Mouse (Mus musculus): ENCODE measurements around the gene Cdca7. TPM values are rescaled to one million over a fixed set of nuclear protein-coding genes. Genes with fewer than 3 reads are reported as not detected.
A peak's percentile ranks its signal among the peaks of the same experiment; 100 is the strongest.

The Cdca7 gene
- total RNA-seq, 2 experiments from 2014 or later: 4.3 to 4.4 TPM

- DNase-seq (ENCODE audit: extremely low spot score in 1 of 2, low spot score in 2 of 2): no peak
- intact Hi-C loops (cut with DNase I): no loop called here
- no peak overlapping the region for H3K4me3 ChIP-seq
- H3K27ac ChIP-seq: no peak overlapping the region
- no peak for TF ChIP-seq CTCF (IDR thresholded peaks at IDR 0.05)
Measured at GRCm38 (mm10) chr2:72499074-72499721, 23.2 kb downstream of the Cdca7 start.

GRCm38 (mm10) chr2:72499782-72500411 is 23.9 kb downstream of the Cdca7 start:
- DNase-seq (ENCODE audit: extremely low spot score in 1 of 2, low spot score in 2 of 2): no peak
- Histone ChIP-seq H3K4me3 (no peak overlapping the region), H3K27ac (no peak overlapping the region)
- no peak for TF ChIP-seq CTCF (IDR thresholded peaks at IDR 0.05)
- intact Hi-C loops (cut with DNase I): no loop called here

- Histone ChIP-seq H3K27ac (no peak overlapping the region), H3K4me3 (no peak overlapping the region)
- no peak for DNase-seq (ENCODE audit: extremely low spot score in 1 of 2, low spot score in 2 of 2)
- intact Hi-C loops (cut with DNase I): no loop called here
- TF ChIP-seq CTCF (IDR thresholded peaks at IDR 0.05): no peak
Measured at GRCm38 (mm10) chr2:72502041-72502813, 26.3 kb downstream of the Cdca7 start.

- Histone ChIP-seq H3K27ac (no peak overlapping the region), H3K4me3 (no peak overlapping the region)
- DNase-seq (ENCODE audit: extremely low spot score in 1 of 2, low spot score in 2 of 2): no peak
- intact Hi-C loops (cut with DNase I): no loop called here
- no peak for TF ChIP-seq CTCF (IDR thresholded peaks at IDR 0.05)
Measured at GRCm38 (mm10) chr2:72503646-72504045, 27.7 kb downstream of the Cdca7 start.

- Histone ChIP-seq H3K27ac (no peak overlapping the region), H3K4me3 (no peak overlapping the region)
- TF ChIP-seq CTCF (IDR thresholded peaks at IDR 0.05): no peak
- intact Hi-C loops (cut with DNase I): no loop called here
- no peak for DNase-seq (ENCODE audit: extremely low spot score in 1 of 2, low spot score in 2 of 2)
Measured at GRCm38 (mm10) chr2:72507855-72508635, 32.1 kb downstream of the Cdca7 start.

- DNase-seq (ENCODE audit: extremely low spot score in 1 of 2, low spot score in 2 of 2): no peak
- TF ChIP-seq CTCF (IDR thresholded peaks at IDR 0.05): no peak
- H3K4me3 ChIP-seq: no peak overlapping the region
- H3K27ac ChIP-seq: no peak overlapping the region
- intact Hi-C loops (cut with DNase I): no loop called here
Measured at GRCm38 (mm10) chr2:72508891-72509290, 32.9 kb downstream of the Cdca7 start.

GRCm38 (mm10) chr2:72515526-72515925 is 39.6 kb downstream of the Cdca7 start:
- Histone ChIP-seq H3K27ac (no peak overlapping the region), H3K4me3 (no peak overlapping the region)
- intact Hi-C loops (cut with DNase I): loop anchor here (5.0 kb wide), 3 partner anchors 112 to 552 kb away; partner anchors contain the start of gene Sp3
- no peak for DNase-seq (ENCODE audit: extremely low spot score in 1 of 2, low spot score in 2 of 2)
- TF ChIP-seq CTCF (IDR thresholded peaks at IDR 0.05): no peak

GRCm38 (mm10) chr2:72515971-72516719 is 40.2 kb downstream of the Cdca7 start:
- H3K4me3 ChIP-seq: 0 out of 2 replicates have a peak overlapping the region, but pooled peaks have one; percentile 17
- intact Hi-C loops (cut with DNase I): loop anchor here (2.0 to 5.0 kb wide), 4 partner anchors 111 to 763 kb away; partner anchors contain the start of gene Sp3
- peak; percentile 78 to 85 for DNase-seq (ENCODE audit: extremely low spot score in 1 of 2, low spot score in 2 of 2)
- peak; percentile 89 for TF ChIP-seq CTCF (IDR thresholded peaks at IDR 0.05)
- H3K27ac ChIP-seq: no peak overlapping the region

- intact Hi-C loops (cut with DNase I): loop anchor here (2.0 to 5.0 kb wide), 4 partner anchors 111 to 762 kb away; partner anchors contain the start of gene Sp3
Measured at GRCm38 (mm10) chr2:72516720-72517089, 40.7 kb downstream of the Cdca7 start.

GRCm38 (mm10) chr2:72524022-72524421 is 48.1 kb downstream of the Cdca7 start:
- no peak for TF ChIP-seq CTCF (IDR thresholded peaks at IDR 0.05)
- no peak for DNase-seq (ENCODE audit: extremely low spot score in 1 of 2, low spot score in 2 of 2)
- no peak overlapping the region for H3K4me3 ChIP-seq
- intact Hi-C loops (cut with DNase I): no loop called here
- H3K27ac ChIP-seq: no peak overlapping the region

More at GRCm38 (mm10) chr2:72516720-72517089, 40.7 kb downstream of the Cdca7 start:
- Histone ChIP-seq H3K27ac (no peak overlapping the region), H3K4me3 (0 out of 2 replicates have a peak overlapping the region, but pooled peaks have one; percentile 17)
- no peak for TF ChIP-seq CTCF (IDR thresholded peaks at IDR 0.05)
- no peak for DNase-seq (ENCODE audit: extremely low spot score in 1 of 2, low spot score in 2 of 2)

GRCm38 (mm10) chr2:72525556-72525955 is 49.6 kb downstream of the Cdca7 start:
- TF ChIP-seq CTCF (IDR thresholded peaks at IDR 0.05): no peak
- no peak for DNase-seq (ENCODE audit: extremely low spot score in 1 of 2, low spot score in 2 of 2)
- H3K27ac ChIP-seq: no peak overlapping the region
- H3K4me3 ChIP-seq: no peak overlapping the region
- intact Hi-C loops (cut with DNase I): no loop called here

Measured in left cerebral cortex, adult 2 months (tissue).